Mouse (Mus musculus) ES-Bruce4 (cell line): Measurements from ENCODE around the gene Apol8.

Experiments
- CTCF ChIP-seq: IDR thresholded peaks from one replicate; pipeline ENCODE4 v1.8.1; 2011; ENCODE audit warnings: low read depth, low read length
- EP300 ChIP-seq: IDR thresholded peaks from 2 replicates; pipeline ENCODE4 v1.6.1; 2011; ENCODE audit warnings: low read depth, low read length; ENCODE audit not compliant: insufficient read depth
- POLR2A ChIP-seq: IDR thresholded peaks from one replicate; pipeline ENCODE4 v1.8.1; 2011; ENCODE audit warnings: low read length; ENCODE audit not compliant: insufficient read depth

- no peak for TF ChIP-seq CTCF
- TF ChIP-seq POLR2A: no peak
- no peak for TF ChIP-seq EP300
These were observed 4.4 kb downstream of the Apol8 start for GRCm38 (mm10) chr15:77752443-77752842.
